Mouse (Mus musculus) midbrain, embryonic 14.5 days (tissue): Measurements from ENCODE around the gene Por. TPM values are rescaled to one million over a fixed set of nuclear protein-coding genes. Genes with fewer than 3 reads are reported as not detected.
A peak's percentile ranks its signal among the peaks of the same experiment; 100 is the strongest.

ENCODE experiments used
- ATAC-seq: fragments of 200-750 bp; cut with Nextera tagmentation; 2 replicates; pipeline ENCODE4 v1.8.0; 2017; ENCODE audit warnings: moderate number of reproducible peaks, moderate library complexity; ENCODE audit not compliant: low FRiP score, low TSS enrichment
- DNase-seq: peaks from one replicate; pipeline ENCODE4 v3.0.0-alpha.2; 2015
- H3K27ac ChIP-seq: fragments of 300-500 bp; sonication (generic); replicated peaks from 2 replicates; pipeline ENCODE4 v1.5.1; 2014; ENCODE audit warnings: mild to moderate bottlenecking, low read depth, low read length, moderate library complexity
- H3K27me3 ChIP-seq: fragments of 300-500 bp; sonication (generic); 2 replicates; pipeline ENCODE4 v1.6.1; 2014; ENCODE audit warnings: low read length, control low read depth, mixed read lengths; ENCODE audit not compliant: control insufficient read depth, insufficient read depth
- H3K36me3 ChIP-seq: fragments of 300-500 bp; sonication (generic); 2 replicates; pipeline ENCODE4 v1.6.1; 2014; ENCODE audit warnings: low read length, control low read depth; ENCODE audit not compliant: control insufficient read depth, insufficient read depth
- H3K4me1 ChIP-seq: fragments of 300-500 bp; sonication (generic); 2 replicates; pipeline ENCODE4 v1.6.1; 2014; ENCODE audit warnings: mild to moderate bottlenecking, antibody characterized with exemption, low read length, control low read depth; ENCODE audit not compliant: control insufficient read depth, insufficient read depth
- H3K4me2 ChIP-seq: fragments of 300-500 bp; sonication (generic); 2 replicates; pipeline ENCODE4 v1.6.1; 2014; ENCODE audit warnings: mild to moderate bottlenecking, low read length, moderate library complexity
- H3K4me3 ChIP-seq: fragments of 300-500 bp; sonication (generic); replicated peaks from 2 replicates; pipeline ENCODE4 v1.5.1; 2014; ENCODE audit warnings: low read depth, low read length
- H3K9ac ChIP-seq: fragments of 300-500 bp; sonication (generic); replicated peaks from 2 replicates; pipeline ENCODE4 v1.6.1; 2014; ENCODE audit warnings: mild to moderate bottlenecking, low read length, moderate library complexity
- H3K9me3 ChIP-seq: fragments of 300-500 bp; sonication (generic); 2 replicates; pipeline ENCODE4 v1.6.1; 2016; ENCODE audit warnings: low read length, control low read depth, mixed read lengths; ENCODE audit not compliant: control insufficient read depth
- WGBS: fragments of 180-500 bp; shearing (Covaris S2); extraction: QIAGEN DNeasy Blood & Tissue Kit; methylation state at CpG from one replicate; pipeline ENCODE4 v1.1.7; 2014; 5-methylcytosine and 5-hydroxymethylcytosine counted together
- polyA plus RNA-seq: library from polyadenylated mRNA; unstranded; fragments of >200 nt; fragmentation: Nextera tagmentation; extraction: Ambion mirVana; gene quantifications from 2 replicates; pipeline ENCODE4 v1.2.1, GENCODE M21; 2014

The Por gene
- polyA plus RNA-seq, 1 experiment from 2014 or later, result 96.8 TPM

DNA sequence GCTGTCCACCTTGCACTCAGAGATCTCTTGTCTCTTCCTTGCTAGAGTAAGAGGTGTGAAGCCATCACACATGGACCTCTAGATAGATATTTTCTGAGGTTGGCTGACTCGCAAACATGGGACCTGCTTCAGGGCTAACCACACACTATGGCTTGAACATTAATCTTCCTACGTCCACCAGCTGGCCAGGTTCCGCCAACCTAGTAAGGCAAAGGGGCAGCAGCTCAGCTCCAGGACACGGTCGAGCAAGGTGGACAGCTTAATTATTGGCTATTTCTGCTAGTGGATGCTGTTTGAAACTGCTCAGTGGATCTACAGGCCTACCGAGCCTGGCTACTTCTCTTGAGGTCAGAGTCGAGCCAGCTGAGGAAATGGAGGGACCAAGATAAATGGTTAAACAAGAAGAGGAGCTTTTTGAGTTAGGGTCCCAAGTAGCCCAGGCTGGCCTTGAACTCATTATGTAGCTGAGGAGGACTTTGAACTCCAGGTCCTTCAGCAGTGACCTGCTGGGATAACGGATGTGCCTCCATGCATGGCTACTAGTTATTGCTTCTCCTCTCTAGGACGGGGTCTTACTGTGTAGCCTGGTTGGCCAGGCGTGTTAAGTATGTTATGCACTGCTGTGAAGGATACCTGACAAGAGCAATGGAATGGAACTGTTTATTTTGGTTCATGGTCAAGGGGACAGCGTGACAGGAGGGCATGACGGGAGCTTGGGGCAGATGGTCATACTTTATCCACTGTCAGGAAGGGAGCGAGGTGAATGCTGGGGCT lies 41.9 kb downstream of the Por start:
- no peak for DNase-seq
- 94% methylated on average over 13 of the region's 13 CpGs for WGBS
- H3K27ac ChIP-seq, result no peak overlapping the region

DNA sequence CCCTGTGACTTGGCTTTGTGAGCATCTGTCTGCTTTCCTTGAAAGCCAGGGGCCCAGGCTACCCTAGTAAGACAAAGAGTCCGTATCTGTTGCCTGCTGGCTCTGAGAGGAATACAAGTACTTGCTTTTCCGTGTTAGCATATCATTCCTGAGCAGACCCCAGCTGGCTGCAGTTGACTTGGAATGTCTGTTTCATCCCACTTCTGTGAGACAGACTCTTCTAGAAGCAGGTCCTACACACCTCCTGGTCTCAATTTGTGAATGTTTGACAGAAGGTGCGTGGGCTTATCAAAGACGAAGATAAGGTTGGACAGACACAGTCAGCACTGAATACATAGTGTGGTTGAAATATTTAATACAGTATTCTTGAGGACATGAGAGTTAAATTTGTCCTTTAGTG lies 43.0 kb downstream of the Por start:
- 71% methylated on average over 4 of the region's 4 CpGs for WGBS
- no peaks in the 10 kb centered on the region for H3K4me1 ChIP-seq
- peaks cover 23% of the 10 kb centered on the region for H3K36me3 ChIP-seq
- no peaks in the 10 kb centered on the region for H3K27me3 ChIP-seq
- no peak for DNase-seq
- no peak overlapping the region for H3K27ac ChIP-seq
- no peak overlapping the region for H3K9ac ChIP-seq
- no peak overlapping the region for H3K4me3 ChIP-seq
- no peak overlapping the region for H3K4me2 ChIP-seq
- no peak for ATAC-seq
- H3K9me3 ChIP-seq, result no peaks in the 10 kb centered on the region

More for the DNA sequence above, 41.9 kb downstream of the Por start:
- no peak overlapping the region for H3K4me3 ChIP-seq
- no peak for ATAC-seq
- H3K4me2 ChIP-seq, result no peak overlapping the region
- H3K9ac ChIP-seq, result no peak overlapping the region
- H3K4me1 ChIP-seq, result no peaks in the 10 kb centered on the region
- no peaks in the 10 kb centered on the region for H3K9me3 ChIP-seq
- H3K27me3 ChIP-seq, result no peaks in the 10 kb centered on the region
- H3K36me3 ChIP-seq, result peaks cover 18% of the 10 kb centered on the region

DNA sequence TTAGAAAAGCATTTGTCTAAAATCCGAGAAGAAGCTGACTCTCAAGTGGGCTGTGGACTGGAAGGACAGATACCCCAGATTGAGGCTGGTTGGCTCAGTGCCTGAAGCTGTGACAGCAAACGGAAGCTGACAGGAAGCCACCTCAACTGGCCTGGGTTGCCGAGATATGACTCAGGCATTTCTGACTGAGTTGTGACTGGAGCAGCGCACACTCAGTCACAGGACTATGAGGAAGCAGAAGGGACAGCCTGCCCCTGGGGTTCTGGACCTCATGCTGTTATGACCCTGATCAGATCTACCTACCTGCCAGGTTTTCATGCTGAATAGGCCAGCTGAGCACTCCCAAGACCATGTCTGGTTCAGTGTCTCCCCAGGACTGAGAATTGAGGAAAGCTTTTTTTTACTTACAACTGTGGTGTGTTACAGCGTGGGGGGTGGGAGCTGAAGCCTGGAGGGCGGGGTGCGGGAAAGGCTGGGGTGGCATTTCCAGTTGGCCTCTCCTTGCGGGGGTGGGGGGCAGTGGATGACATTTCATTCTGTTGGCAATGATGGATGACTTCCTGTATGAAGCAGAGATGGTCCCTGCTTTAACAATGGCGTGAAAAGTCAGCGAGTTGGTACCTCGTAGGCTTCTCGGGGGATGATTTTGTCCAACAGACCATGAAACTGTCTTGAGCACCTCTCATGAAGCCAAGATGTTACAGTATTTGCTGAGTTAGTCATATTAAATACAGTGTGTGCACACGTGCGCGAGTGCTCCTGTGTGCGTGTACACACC lies 43.8 kb downstream of the Por start:
- WGBS, result 83% methylated on average over 16 of the region's 16 CpGs
- H3K9me3 ChIP-seq, result no peaks in the 10 kb centered on the region

DNA sequence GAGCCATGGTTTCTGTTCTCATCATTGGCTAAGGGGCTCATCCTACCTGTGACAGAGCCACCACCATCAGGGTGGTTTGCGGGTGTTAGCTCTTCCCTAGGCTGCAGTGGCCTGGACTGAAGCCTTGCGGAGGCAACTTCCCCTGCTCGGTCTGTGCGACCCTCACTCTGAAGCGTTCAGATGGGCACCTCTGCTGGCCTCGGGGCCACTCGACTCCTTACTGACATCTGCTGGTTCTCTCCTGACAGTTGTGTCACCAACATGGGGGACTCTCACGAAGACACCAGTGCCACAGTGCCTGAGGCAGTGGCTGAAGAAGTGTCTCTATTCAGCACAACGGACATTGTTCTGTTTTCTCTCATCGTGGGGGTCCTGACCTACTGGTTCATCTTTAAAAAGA lies 45.8 kb downstream of the Por start:
- H3K27ac ChIP-seq, result no peak overlapping the region
- H3K9me3 ChIP-seq, result no peaks in the 10 kb centered on the region
- no peak overlapping the region for H3K4me3 ChIP-seq
- DNase-seq, result peak; percentile 36
- 57% methylated on average over 10 of the region's 10 CpGs for WGBS
- no peak overlapping the region for H3K9ac ChIP-seq
- no peak for ATAC-seq
- H3K4me1 ChIP-seq, result no peaks in the 10 kb centered on the region
- H3K4me2 ChIP-seq, result no peak overlapping the region
- H3K27me3 ChIP-seq, result no peaks in the 10 kb centered on the region
- H3K36me3 ChIP-seq, result peaks cover 46% of the 10 kb centered on the region

More for the DNA sequence above, 43.8 kb downstream of the Por start:
- Histone ChIP-seq H3K4me3 (no peak overlapping the region), H3K4me1 (no peaks in the 10 kb centered on the region), H3K27me3 (no peaks in the 10 kb centered on the region), H3K9ac (no peak overlapping the region), H3K4me2 (no peak overlapping the region), H3K36me3 (peaks cover 30% of the 10 kb centered on the region), H3K27ac (no peak overlapping the region; the same call in 1 of the 2 replicates)
- ATAC-seq (no peak), DNase-seq (peak; percentile 13)

DNA sequence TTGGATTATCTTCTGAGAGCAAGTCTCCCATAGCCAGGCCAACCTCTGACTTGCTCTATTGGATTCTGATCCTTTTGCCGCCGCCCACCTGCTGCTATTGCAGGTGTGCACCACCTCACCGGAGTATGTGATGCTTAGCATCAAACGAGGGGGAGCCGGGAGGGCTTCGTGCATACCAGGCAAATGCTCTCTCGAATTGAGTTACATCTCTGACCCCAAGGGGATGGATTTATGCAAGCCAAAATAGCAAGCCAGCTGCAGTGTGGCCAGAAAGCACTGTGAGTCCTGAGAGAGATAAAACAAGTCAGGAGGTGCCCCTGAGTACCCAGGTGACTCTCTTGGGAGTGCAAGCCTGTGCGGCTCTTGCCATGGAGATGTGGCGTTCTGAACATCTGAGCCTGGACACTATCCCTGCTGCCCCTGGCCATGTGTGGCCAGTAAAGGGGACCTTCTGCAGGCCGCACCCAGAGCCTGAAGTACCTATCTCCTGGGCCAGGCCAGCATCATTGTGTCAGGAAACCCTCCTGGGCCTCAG lies 49.8 kb downstream of the Por start:
- DNase-seq (no peak), ATAC-seq (no peak)
- H3K4me3 ChIP-seq, result no peak overlapping the region
- no peaks in the 10 kb centered on the region for H3K27me3 ChIP-seq
- peaks cover 46% of the 10 kb centered on the region for H3K36me3 ChIP-seq
- no peak overlapping the region for H3K9ac ChIP-seq
- no peak overlapping the region for H3K27ac ChIP-seq
- H3K4me2 ChIP-seq, result no peak overlapping the region
- WGBS, result 89% methylated on average over 10 of the region's 10 CpGs
- H3K4me1 ChIP-seq, result peaks cover 7% of the 10 kb centered on the region
- H3K9me3 ChIP-seq, result no peaks in the 10 kb centered on the region

DNA sequence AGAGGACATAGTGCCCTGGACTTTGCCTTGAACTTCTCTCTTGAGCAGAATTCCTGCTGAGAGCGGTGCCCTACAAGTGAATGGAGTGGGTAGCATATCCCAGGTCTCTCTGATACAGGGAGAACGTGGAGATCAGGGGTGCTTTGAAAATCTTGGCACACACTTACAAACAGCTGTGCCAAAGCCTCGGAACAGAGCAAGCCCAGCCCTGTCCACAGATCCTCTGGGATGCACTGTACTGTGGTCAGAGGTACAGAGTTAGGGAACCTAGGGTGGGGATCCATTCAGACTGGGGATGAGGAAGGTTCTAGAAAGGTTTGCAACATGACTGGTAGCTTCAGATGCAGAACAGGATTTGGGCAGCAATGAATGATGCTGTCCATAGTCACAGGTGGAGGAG lies 50.3 kb downstream of the Por start:
- ATAC-seq, result no peak
- no peak for DNase-seq
- H3K4me3 ChIP-seq, result no peak overlapping the region
- H3K27ac ChIP-seq, result no peak overlapping the region
- H3K4me2 ChIP-seq, result no peak overlapping the region
- H3K9me3 ChIP-seq, result no peaks in the 10 kb centered on the region
- peaks cover 11% of the 10 kb centered on the region for H3K4me1 ChIP-seq
- WGBS, result 83% methylated on average over 3 of the region's 3 CpGs
- H3K9ac ChIP-seq, result no peak overlapping the region
- peaks cover 46% of the 10 kb centered on the region for H3K36me3 ChIP-seq
- no peaks in the 10 kb centered on the region for H3K27me3 ChIP-seq

DNA sequence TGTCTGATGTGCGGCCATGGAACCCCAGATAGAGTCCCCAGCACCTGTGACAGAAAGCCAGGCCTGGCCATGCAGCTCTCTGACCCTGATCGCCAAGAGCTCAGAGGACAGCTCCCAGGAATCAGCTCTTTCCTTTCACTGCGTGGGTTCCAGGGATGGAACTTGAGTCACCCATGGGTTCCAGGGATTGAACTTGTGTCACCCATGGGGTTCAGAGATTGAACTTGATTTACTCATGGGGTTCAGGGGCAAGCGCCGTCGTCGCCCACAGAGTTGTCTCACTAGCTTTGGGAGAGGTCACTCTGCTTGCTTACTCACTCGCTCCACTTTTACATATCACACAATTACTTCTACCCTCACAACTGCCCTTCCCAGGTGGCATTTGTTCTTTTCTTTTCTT lies 51.2 kb downstream of the Por start:
- Histone ChIP-seq H3K27me3 (no peaks in the 10 kb centered on the region), H3K9ac (no peak overlapping the region), H3K4me2 (no peak overlapping the region), H3K36me3 (peaks cover 40% of the 10 kb centered on the region), H3K4me3 (no peak overlapping the region), H3K4me1 (peaks cover 21% of the 10 kb centered on the region), H3K27ac (no peak overlapping the region), H3K9me3 (no peaks in the 10 kb centered on the region)
- 93% methylated on average over 8 of the region's 8 CpGs for WGBS
- ATAC-seq (no peak), DNase-seq (no peak)

DNA sequence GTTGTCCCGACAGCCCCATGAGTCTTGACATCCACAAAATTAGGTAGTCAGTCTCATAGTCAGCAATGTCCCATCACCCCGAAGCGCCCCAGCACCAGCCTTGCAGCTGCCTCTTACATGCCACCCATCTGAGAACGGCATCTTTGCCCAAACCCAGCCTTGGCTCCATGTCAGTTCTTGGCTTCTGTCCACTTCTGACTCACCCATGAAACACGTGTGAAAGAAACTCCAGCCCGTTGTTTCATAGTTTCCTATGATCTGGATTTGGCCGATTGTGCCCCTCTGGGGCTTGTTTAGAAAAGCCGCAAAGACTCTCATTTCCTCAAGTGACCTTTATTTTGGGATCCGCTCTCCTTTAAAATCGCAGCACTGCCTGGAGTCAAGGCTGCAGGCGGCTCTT lies 52.3 kb downstream of the Por start:
- no peak overlapping the region for H3K9ac ChIP-seq
- H3K4me1 ChIP-seq, result peaks cover 31% of the 10 kb centered on the region
- ATAC-seq (no peak), DNase-seq (no peak)
- peaks cover 30% of the 10 kb centered on the region for H3K36me3 ChIP-seq
- no peak overlapping the region for H3K27ac ChIP-seq
- H3K27me3 ChIP-seq, result no peaks in the 10 kb centered on the region
- 80% methylated on average over 11 of the region's 11 CpGs for WGBS
- no peak overlapping the region for H3K4me2 ChIP-seq
- no peaks in the 10 kb centered on the region for H3K9me3 ChIP-seq
- H3K4me3 ChIP-seq, result no peak overlapping the region
